Mouse (Mus musculus): Measurements from ENCODE around the gene Supt20. TPM values are rescaled to one million over a fixed set of nuclear protein-coding genes. Genes with fewer than 3 reads are reported as not detected.
"Not testable (repeated sequence)": the region's sequence is repeated elsewhere in the genome, so short reads cannot be mapped to it uniquely, and the experiment has no call there.

The Supt20 gene
- total RNA-seq, 1 experiment from 2014 or later, result 167 TPM

DNA sequence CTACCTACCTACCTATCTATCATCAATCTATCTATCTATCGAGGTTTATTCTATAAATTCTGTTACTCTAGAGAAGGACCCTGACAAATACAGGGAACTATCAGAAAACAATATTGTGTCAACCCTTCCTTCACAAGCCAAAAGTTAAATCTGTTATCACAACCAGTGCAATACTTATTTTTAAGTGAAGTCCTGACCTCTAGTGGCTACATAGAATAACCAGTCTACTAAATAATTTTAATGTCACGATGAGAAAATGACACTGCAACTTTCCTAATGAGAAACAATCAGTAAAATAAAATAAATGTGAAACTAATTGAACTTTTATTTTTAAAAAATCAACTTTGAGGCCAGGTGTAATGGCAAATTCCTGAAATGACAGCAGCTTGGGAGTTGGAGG lies 3.5 kb upstream of the Supt20 start:
- no peak for ATAC-seq (ENCODE audit: extremely low read depth, insufficient number of reproducible peaks, low FRiP score, poor library complexity, severe bottlenecking)

DNA sequence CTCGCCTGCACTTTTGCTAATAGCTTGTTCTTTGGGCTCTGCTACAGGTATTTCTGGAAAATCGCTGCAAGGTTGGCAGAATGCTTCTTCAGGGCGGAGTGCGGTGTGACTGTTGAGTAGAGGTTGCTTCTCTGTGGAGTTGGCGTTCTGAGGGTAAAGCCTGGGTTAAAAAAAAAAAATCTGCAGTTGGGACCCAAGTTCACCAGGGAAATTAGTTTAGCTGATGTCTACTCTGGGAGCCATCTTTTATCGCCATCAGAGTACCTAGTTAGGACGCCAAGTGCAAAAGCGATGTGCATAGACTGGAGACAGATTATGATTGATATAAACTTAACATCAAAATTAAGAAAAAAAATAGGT lies 429 bp downstream of the Supt20 start:
- no peak for ATAC-seq (ENCODE audit: extremely low read depth, insufficient number of reproducible peaks, low FRiP score, poor library complexity, severe bottlenecking)

DNA sequence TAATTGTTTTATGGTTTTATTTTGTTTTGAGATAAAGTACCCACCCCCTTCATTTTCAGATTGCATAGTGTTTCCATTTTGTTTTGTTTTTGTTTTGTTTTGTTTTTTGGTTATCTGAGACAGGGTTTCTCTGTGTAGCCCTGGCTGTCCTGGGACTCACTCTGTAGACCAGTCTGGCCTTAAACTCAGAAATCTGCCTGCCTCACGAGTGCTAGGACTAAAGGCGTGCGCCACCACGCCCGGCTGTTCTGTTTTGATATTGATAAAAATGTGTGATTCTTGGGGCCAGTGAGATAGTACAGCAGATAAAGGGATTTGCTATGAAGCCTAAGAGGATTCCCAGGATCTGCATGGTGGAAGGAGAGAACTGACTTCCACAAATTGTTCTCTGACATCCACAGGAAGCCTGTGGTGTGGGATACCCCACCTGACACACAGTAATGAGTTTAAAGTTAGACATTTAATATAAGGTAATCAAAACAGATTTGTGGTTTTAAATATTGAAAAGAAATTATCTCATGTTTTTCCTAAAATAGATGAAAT lies 7.2 kb downstream of the Supt20 start:
- no peak for ATAC-seq (ENCODE audit: extremely low read depth, insufficient number of reproducible peaks, low FRiP score, poor library complexity, severe bottlenecking)

DNA sequence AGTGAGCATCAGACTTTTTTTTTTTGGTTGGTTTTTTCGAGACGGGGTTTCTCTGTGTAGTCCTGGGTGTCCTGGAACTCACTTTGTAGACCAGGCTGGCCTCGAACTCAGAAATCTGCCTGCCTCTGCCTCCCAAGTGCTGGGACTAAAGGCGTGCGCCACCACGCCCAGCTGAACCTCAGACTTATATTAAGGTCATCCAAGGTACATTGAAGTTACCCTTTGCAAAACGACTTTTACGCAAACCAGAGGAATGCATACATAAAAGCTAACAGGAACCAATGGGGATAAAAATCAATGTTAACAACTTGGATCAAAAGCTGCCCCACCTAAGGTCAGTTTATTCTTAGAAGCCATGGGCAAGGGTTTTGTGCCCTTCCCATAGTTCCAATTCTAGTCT lies 11.5 kb downstream of the Supt20 start:
- ATAC-seq (ENCODE audit: extremely low read depth, insufficient number of reproducible peaks, low FRiP score, poor library complexity, severe bottlenecking), result not testable (repeated sequence)

DNA sequence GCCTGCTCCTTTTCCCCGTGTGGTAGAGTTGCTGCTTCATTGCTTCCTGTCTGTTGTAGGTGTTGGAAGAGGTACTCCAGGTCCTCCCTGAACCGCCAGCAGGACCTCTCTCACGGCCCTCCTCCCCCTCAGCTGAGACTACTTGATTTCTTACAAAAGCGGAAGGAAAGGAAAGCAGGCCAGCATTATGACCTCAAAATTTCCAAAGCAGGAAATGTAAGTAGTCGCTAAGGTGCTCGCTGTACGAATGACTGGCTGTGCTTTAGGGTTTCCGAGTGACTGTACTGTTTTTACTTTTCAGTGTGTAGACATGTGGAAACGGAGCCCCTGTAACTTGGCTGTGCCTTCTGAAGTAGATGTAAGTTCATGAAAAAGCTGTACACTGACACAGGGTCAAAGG lies 16.4 kb downstream of the Supt20 start:
- ATAC-seq (ENCODE audit: extremely low read depth, insufficient number of reproducible peaks, low FRiP score, poor library complexity, severe bottlenecking), result peak; percentile 88

DNA sequence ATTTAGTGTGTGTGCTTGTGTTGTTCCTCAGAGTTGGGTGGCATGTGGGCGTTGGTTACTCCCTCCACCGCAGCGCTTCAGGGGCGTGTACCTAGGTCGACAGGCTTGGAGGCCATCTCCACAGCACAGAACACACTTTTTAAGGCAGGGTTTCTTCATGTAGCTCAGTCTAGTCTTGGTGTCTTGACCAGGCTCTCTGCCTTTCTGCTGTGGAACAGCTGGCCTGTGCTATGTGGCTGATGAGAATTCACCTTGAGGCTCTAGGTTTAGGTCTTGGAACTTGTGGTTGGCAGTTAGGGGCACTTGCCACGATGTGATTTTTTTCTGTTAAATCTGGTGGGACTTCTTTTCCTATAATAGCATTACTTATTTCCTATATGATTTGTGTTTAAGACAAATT lies 21.6 kb downstream of the Supt20 start, which contains the start of gene Gm21958:
Gene Gm21958, minus strand, starts transcription at position 101 of the 400 bp plus-strand sequence.
- no peak for ATAC-seq (ENCODE audit: extremely low read depth, insufficient number of reproducible peaks, low FRiP score, poor library complexity, severe bottlenecking)

DNA sequence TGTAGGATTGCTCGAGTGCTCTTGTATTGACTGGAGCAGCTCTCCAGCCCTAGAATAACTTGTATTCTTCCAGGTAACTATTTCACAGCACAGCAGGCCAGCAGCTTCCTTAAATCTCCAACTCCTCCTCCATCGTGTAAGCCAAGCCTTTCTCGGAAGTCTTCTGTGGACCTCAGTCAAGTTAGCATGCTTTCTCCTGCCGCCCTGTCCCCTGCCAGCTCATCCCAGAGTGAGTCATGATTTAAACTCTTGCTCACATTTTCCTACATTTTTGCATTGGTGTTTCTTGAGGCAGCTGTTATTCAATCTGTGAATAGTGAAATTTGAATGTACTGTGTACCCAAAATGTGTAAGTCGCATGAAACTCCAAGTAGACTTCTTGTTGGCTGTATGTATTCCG lies 22.9 kb downstream of the Supt20 start:
- no peak for ATAC-seq (ENCODE audit: extremely low read depth, insufficient number of reproducible peaks, low FRiP score, poor library complexity, severe bottlenecking)

DNA sequence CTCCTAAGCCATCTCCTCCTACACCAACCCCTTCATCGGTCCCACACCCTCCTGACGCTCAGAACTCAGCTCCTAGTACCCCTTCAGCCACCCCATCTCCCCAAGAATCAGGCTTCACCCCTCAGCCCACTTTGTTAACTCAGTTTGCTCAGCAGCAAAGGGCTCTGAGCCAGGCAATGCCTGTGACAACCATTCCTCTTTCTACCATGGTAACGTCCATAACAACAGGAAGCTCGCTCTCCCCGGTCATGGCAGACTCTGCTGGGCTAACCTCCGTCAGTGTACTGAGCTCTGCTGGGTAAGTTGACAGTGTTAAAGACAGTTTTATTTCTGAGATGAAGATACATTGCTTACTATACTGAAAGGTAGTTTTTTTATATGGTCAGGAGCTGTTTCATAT lies 24.7 kb downstream of the Supt20 start:
- no peak for ATAC-seq (ENCODE audit: extremely low read depth, insufficient number of reproducible peaks, low FRiP score, poor library complexity, severe bottlenecking)

DNA sequence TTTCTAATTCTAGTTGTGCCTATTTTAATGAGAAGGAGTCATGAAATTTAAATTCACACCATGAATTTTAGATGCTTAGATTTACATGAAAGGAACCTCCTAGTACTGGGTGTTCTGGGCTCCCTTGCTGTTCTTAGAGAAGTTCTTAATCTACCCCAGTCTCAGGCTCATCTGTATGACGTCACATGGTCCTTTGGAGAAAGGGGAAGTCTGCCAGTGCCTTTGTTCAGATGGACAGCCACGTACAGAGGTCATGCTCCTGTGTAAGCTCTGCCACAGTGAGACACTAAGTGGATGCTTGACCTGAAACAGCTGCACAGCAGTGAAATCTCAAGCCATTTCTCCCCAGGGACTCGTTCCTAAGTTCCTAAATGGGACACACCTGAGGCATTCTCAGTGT lies 26.3 kb downstream of the Supt20 start:
- ATAC-seq (ENCODE audit: extremely low read depth, insufficient number of reproducible peaks, low FRiP score, poor library complexity, severe bottlenecking), result peak; percentile 87

DNA sequence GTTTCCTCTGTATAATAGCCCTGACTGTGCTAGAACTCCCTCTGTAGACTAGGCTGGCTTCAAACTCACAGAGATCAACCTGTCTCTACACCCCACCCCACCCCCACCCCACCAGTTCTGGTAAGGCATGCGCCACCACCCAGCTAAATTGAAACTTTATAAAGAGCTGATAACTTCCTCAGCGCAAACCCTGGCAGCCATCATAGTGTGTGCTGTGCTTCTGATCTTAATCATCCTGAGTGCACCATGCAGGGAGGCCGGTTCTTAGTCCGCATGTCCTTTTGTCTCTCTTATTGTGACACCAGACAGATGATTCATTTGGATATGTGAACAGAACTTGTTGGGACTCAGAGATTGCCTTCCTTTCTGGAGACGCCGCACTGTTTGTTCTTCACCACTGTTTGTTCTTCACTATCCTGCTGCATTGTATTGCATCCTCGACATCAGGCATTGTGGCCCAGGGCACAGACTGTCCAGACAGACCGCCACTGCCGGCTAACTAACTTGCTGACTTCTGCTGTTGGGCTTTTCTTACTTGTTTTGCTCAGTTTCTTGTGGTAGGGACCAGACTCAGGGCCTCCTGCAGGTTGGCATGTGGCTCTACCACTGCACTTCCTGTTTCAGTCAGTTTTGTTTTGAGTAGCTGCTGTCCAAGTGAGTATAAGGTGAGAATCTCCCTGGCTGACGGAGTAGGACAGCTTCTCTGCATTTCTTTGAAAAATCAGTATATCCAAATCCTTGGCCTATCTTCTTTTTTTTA lies 31.3 kb downstream of the Supt20 start:
- ATAC-seq (ENCODE audit: extremely low read depth, insufficient number of reproducible peaks, low FRiP score, poor library complexity, severe bottlenecking), result peak; percentile 96

DNA sequence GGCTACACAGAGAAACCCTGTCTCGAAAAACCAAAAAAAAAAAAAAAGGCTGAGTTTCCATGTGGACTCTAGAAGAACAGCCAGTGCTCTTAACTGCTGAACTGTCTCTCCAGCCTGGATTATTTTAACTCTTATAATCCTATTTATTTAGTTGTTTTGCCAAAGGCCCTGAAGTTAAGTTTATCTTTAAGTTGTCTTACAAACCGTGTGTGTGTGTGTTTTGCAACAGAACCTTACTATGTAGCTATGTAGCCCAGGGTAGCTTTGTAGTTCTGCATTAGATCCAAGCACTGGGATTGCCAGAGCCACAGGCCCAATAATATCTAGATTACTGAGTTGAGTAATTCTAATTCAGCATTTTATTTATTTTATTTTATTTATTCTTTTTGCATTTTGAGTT lies 32.7 kb downstream of the Supt20 start:
- ATAC-seq (ENCODE audit: extremely low read depth, insufficient number of reproducible peaks, low FRiP score, poor library complexity, severe bottlenecking), result no peak

DNA sequence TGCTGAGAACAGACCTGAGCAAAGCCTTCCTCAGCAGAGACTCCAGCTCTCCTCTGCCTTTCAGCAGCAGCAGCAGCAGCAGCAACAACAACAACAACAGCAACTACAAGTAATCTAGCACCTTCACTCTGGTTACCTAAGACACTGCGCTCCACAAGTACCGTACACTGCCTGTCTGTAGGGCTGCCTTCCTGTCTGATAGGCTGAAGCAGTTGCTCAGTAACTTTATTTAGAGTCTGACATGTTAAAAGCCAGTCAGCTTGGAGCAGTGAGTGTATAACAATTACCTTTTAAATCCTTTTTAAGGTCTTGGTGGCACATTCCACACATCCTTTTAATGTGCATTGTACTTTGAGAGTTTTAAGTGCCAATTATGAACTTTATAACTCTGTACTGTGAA lies 35.0 kb downstream of the Supt20 start:
- no peak for ATAC-seq (ENCODE audit: extremely low read depth, insufficient number of reproducible peaks, low FRiP score, poor library complexity, severe bottlenecking)

DNA sequence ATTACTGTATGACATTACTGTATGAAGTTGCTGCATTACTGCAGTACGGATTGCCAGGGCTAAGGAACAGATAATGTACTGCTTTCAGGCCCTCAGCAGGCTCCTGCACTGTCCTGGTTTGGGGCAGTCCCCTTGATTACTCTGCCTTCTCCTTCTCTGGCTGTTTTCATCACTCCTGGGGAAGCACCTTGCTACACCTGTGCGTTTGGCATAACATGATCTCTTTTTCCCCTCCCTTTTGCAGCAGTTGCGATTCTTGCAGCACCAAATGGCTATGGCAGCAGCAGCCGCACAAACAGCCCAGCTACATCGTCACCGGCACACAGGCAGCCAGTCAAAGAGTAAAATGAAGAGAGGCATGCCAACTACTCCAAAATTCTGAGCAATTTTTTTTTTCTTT lies 35.5 kb downstream of the Supt20 start:
- no peak for ATAC-seq (ENCODE audit: extremely low read depth, insufficient number of reproducible peaks, low FRiP score, poor library complexity, severe bottlenecking)

DNA sequence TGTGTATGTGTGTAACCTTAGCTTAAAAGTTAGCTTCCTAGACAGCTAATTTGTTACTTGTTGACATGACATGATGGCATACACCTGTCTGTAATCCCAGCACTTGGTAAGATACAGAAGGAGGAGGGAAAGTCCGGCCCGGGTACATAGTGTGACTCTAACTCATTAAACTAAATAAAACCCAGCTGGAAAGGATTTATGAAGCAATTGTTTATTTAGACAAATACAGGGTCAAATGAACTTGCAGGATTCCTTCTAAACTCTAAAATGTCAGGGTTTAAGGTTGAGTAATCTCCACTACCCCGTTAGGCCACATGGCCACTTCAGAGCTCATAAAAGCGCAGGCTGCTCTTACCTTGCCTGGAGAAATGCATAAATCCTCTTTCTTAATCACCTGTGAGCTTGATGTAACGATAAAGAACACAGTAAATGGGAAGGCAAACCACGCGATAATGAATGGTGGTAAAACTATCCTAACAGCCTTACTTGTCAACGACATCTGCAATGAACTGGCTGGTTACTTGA lies 39.1 kb downstream of the Supt20 start:
- no peak for ATAC-seq (ENCODE audit: extremely low read depth, insufficient number of reproducible peaks, low FRiP score, poor library complexity, severe bottlenecking)

DNA sequence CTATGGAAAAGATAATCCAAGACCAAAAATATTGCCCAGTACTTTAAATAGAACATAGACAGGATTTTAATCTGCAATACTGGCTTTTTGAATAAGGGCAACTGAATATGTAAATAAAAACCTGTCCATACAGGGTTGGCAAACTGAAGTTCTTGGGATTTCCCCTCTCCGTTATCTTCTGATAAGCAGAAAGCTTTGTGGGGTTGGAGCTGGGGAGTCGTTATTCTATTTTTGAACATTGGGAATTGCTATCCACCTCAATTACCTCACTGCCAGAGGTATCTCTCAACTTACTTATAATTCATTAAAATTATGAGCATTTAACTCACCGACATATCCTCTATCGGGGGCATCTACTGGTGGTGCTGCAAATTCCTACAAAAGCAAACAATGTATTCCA lies 39.8 kb downstream of the Supt20 start:
- ATAC-seq (ENCODE audit: extremely low read depth, insufficient number of reproducible peaks, low FRiP score, poor library complexity, severe bottlenecking), result no peak

DNA sequence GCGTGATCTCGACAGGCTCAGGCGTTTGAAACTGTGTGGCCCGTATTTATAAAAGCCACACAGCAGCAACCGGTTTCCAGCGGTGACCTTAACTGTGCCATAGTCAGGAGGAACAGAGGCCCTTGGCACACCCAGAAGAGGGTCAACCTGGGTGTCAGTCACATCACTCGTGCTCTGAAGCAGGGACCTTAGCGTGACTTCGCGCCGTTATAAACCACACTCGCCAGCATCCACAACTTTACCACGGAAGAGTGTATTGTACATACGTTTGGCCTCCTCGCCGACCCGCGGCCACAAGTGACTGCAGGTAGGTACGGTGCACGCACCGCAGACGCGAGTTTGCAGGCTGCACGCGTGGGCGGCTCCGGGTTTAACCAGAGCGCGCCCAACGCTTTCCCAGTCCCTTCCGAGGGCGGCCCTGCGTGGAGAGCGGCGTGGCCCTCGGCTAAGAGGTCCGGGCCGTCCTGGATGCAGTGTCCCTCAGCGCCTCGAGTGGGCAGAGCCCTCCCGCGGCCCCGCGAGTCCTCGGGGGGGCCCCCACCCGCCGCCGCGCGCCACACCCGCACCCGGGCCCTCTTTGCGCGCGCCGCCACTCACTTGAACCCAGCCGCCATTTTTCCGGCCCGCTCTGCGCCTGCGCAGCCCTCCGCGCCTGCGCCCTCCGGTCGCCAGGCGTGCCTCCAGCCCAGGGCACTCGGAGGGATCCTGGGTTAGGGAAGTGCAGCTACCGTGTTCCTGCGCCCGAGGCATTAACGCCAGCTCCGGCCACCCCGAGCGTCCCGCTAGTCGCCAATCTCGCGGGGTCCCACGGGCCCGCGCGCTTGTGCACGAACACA lies 42.0 kb downstream of the Supt20 start:
- ATAC-seq (ENCODE audit: extremely low read depth, insufficient number of reproducible peaks, low FRiP score, poor library complexity, severe bottlenecking), result peak; percentile 67

DNA sequence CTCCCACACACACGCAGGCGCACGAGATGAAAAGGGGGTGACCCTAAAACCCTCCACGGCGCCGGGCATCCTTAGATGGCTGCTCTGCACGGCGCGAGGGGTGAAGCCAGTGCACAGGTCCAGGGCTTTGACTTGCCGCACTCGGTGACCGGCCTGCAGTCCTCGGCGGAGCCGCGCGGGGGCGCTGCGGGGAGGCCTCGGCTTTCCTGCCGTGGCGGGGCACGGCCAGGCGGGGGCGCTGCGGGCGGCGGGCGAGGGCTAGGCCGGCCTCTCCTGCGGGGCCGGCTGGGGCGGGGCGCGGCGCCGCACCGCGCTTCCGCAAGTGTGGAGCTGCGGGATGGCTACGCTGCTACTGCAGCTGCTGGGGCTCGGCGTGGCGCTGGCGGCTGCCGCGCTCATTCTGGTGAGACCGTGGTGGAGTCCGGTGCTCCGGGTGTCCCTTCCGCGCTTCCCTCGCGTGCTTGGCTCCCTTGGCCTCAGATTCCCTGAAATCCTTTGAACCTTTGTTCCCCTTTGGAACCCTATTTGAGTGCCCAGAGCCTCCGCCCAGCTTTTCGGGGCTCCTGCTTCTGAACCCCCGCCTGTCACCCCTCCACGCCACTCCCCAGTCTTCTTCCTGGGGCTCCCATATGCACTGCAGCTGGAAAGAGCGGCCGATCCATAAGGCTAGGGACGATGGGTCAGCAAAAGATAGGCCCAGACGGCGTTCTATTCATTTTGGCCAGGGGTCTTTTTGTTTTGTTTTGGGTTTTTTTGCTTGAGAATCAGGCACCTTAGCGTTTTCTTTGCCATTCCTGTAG lies 42.8 kb downstream of the Supt20 start, which contains the start of the genes Exosc8 and Alg5:
Gene Exosc8, minus strand, starts transcription at position 147 of the 800 bp plus-strand sequence.
Gene Alg5, plus strand, starts transcription at position 293 of the 800 bp plus-strand sequence.
- ATAC-seq (ENCODE audit: extremely low read depth, insufficient number of reproducible peaks, low FRiP score, poor library complexity, severe bottlenecking), result peak; percentile 66

DNA sequence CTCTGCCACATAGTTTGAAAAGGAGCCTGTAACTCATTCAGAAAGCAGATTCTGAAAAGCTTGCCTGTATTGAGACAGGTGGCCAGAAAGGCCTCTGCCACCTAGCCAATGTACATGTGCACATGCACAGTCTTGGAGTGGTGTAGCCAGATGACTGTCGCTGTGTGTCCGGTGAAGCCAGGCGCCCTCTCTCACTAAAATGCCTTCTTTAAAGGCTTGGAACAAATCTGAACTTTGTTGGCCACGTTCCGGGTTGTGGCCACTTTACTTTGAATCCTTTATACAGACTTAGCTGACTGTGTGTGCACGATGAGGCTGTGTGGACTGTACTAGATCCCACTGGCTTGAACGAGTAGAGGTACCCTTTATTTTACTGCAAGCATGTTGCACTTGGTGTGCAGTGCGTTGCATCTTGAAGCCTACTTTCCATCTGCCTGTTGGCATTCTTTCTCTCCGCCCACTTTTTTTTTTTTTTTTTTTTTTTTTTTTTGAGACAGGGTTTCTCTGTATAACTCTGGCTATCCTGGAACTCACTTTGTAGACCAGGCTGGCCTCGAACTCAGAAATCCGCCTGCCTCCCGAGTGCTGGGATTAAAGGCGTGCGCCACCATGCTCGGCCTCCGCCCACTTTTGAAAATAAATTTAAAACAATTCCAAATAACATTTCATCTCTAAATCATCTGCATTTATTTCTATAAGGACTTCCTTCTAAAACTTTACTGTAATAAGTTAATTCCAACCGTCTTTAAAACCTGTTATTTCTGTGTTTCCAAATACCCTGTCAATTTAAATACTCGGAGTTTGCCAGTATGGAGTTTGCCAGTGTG lies 43.7 kb downstream of the Supt20 start:
- no peak for ATAC-seq (ENCODE audit: extremely low read depth, insufficient number of reproducible peaks, low FRiP score, poor library complexity, severe bottlenecking)

All from neutrophil, adult 5-6 weeks (primary cell).